Mouse (Mus musculus) myocyte (in vitro differentiated cells): ENCODE data around the gene Zfp326. TPM values are rescaled to one million over a fixed set of nuclear protein-coding genes. Genes with fewer than 3 reads are reported as not detected.

Experiments
- H3K27me3 ChIP-seq: one replicate; pipeline ENCODE4 v1.6.1; 2011; ENCODE audit not compliant: control insufficient read depth, insufficient read depth, insufficient read length
- H3K36me3 ChIP-seq: one replicate; pipeline ENCODE4 v1.6.1; 2011; ENCODE audit not compliant: control insufficient read depth, insufficient read depth
- H3K4me2 ChIP-seq: one replicate; pipeline ENCODE4 v1.6.1; 2011; ENCODE audit warnings: low read depth, control low read depth
- H3K4me3 ChIP-seq: one replicate; pipeline ENCODE4 v1.5.1; 2011; ENCODE audit warnings: mild to moderate bottlenecking, control low read depth, moderate library complexity
- H3K79me2 ChIP-seq: one replicate; pipeline ENCODE4 v1.6.1; 2011; ENCODE audit not compliant: control insufficient read depth, insufficient read depth
- H3ac ChIP-seq: one replicate; pipeline ENCODE4 v1.6.1; 2011; ENCODE audit not compliant: control insufficient read depth, insufficient read length
- CEBPB ChIP-seq: IDR thresholded peaks from 2 replicates; pipeline ENCODE4 v1.6.1; 2011; ENCODE audit warnings: mild to moderate bottlenecking, moderate library complexity; ENCODE audit not compliant: poor library complexity, insufficient read depth, severe bottlenecking
- E2F4 ChIP-seq: IDR thresholded peaks from one replicate; pipeline ENCODE4 v1.6.1; 2011; ENCODE audit warnings: mild to moderate bottlenecking, control low read depth, moderate library complexity; ENCODE audit not compliant: insufficient read depth
- MAX ChIP-seq: IDR thresholded peaks from one replicate; pipeline ENCODE4 v1.6.1; 2011; ENCODE audit warnings: low read depth, mild to moderate bottlenecking, control low read depth
- MYOD1 ChIP-seq, 3 experiments: IDR thresholded peaks; one replicate each; pipeline ENCODE4 v1.6.1; 2011; ENCODE audit warnings: control low read depth in 2 of 3, low read depth in 2 of 3, mild to moderate bottlenecking in 2 of 3, moderate library complexity in 1 of 3; ENCODE audit not compliant: insufficient read length in 2 of 3, control insufficient read depth in 1 of 3
- MYOG ChIP-seq, 3 experiments: IDR thresholded peaks; one replicate each; pipeline ENCODE4 v1.6.1; 2011; ENCODE audit warnings: control low read depth in 2 of 3, low read depth in 2 of 3, mild to moderate bottlenecking in 2 of 3; ENCODE audit not compliant: insufficient read length in 2 of 3, control insufficient read depth in 1 of 3, insufficient read depth in 1 of 3
- POLR2A ChIP-seq: IDR thresholded peaks from one replicate; pipeline ENCODE4 v1.6.1; 2011; ENCODE audit warnings: low read depth, mild to moderate bottlenecking, control low read depth, moderate library complexity; ENCODE audit not compliant: insufficient read length
- POLR2AphosphoS2 ChIP-seq: IDR thresholded peaks from one replicate; pipeline ENCODE4 v1.6.1; 2011; ENCODE audit warnings: low read depth, control low read depth; ENCODE audit not compliant: insufficient read length
- REST ChIP-seq: IDR thresholded peaks from one replicate; pipeline ENCODE4 v1.6.1; 2011; ENCODE audit warnings: mild to moderate bottlenecking, control low read depth, moderate library complexity; ENCODE audit not compliant: insufficient read depth, insufficient read length
- SRF ChIP-seq: IDR thresholded peaks from one replicate; pipeline ENCODE4 v1.6.1; 2011; ENCODE audit warnings: low read depth; ENCODE audit not compliant: control insufficient read depth, insufficient read length
- TCF12 ChIP-seq: IDR thresholded peaks from one replicate; pipeline ENCODE4 v1.6.1; 2011; ENCODE audit warnings: mild to moderate bottlenecking, control low read depth; ENCODE audit not compliant: poor library complexity, insufficient read depth, severe bottlenecking
- TCF3 ChIP-seq: IDR thresholded peaks from one replicate; pipeline ENCODE4 v1.6.1; 2011; ENCODE audit warnings: low read depth, control low read depth; ENCODE audit not compliant: insufficient read length
- USF1 ChIP-seq: IDR thresholded peaks from one replicate; pipeline ENCODE4 v1.6.1; 2011; ENCODE audit warnings: low read depth, mild to moderate bottlenecking, control low read depth, moderate library complexity
- polyA plus RNA-seq: library from polyadenylated mRNA; unstranded; fragments of >200 nt; fragmentation: generic; extraction: Trizol; gene quantifications from one replicate; pipeline ENCODE4 v1.2.1, GENCODE M21; 2012; ENCODE audit warnings: missing spikeins

Zfp326 gene
- polyA plus RNA-seq, 1 experiment, result 7.6 TPM

GRCm38 (mm10) chr5:105844044-105844753 lies 32.2 kb upstream of the Zfp326 start:
- H3K27me3 ChIP-seq, result no peaks in the 10 kb centered on the region
- TF ChIP-seq TCF3, result no peak
- TF ChIP-seq TCF12, result no peak
- no peak for TF ChIP-seq POLR2A
- no peak for TF ChIP-seq MYOG (IDR thresholded peaks at IDR 0.05; ENCODE audit: control insufficient read depth in 1 of 3, insufficient read depth in 1 of 3, insufficient read length in 2 of 3, low read depth in 2 of 3)
- TF ChIP-seq REST, result no peak
- no peak for TF ChIP-seq CEBPB
- TF ChIP-seq MAX, result no peak
- no peak for TF ChIP-seq MYOD1 (IDR thresholded peaks at IDR 0.05; ENCODE audit: control insufficient read depth in 1 of 3, insufficient read length in 2 of 3, low read depth in 2 of 3)
- TF ChIP-seq USF1, result no peak
- TF ChIP-seq SRF, result no peak
- no peak overlapping the region for H3K4me3 ChIP-seq
- no peak overlapping the region for H3K4me2 ChIP-seq
- H3ac ChIP-seq, result no peak overlapping the region
- no peaks in the 10 kb centered on the region for H3K79me2 ChIP-seq
- H3K36me3 ChIP-seq, result no peaks in the 10 kb centered on the region

- no peak overlapping the region for H3K4me2 ChIP-seq
- TF ChIP-seq POLR2AphosphoS2 (no peak), POLR2A (no peak), MAX (no peak), MYOD1 (IDR thresholded peaks at IDR 0.05; ENCODE audit: control insufficient read depth in 1 of 3, insufficient read length in 2 of 3, low read depth in 2 of 3) (no peak), SRF (no peak), USF1 (no peak), MYOG (IDR thresholded peaks at IDR 0.05; ENCODE audit: control insufficient read depth in 1 of 3, insufficient read depth in 1 of 3, insufficient read length in 2 of 3, low read depth in 2 of 3) (no peak), CEBPB (no peak), TCF3 (no peak), E2F4 (no peak), REST (no peak), TCF12 (no peak)
- H3K4me3 ChIP-seq, result no peak overlapping the region
- H3K79me2 ChIP-seq, result no peaks in the 10 kb centered on the region
- H3K27me3 ChIP-seq, result no peaks in the 10 kb centered on the region
- no peak overlapping the region for H3ac ChIP-seq
- no peaks in the 10 kb centered on the region for H3K36me3 ChIP-seq
These were observed 31.3 kb upstream of the Zfp326 start for GRCm38 (mm10) chr5:105845041-105845440.

GRCm38 (mm10) chr5:105847726-105848125 lies 28.6 kb upstream of the Zfp326 start:
- Histone ChIP-seq H3ac (no peak overlapping the region), H3K4me2 (no peak overlapping the region), H3K4me3 (no peak overlapping the region), H3K27me3 (no peaks in the 10 kb centered on the region), H3K79me2 (no peaks in the 10 kb centered on the region), H3K36me3 (no peaks in the 10 kb centered on the region)
- TF ChIP-seq MAX (no peak), TCF3 (no peak), SRF (no peak), REST (no peak), MYOG (IDR thresholded peaks at IDR 0.05; ENCODE audit: control insufficient read depth in 1 of 3, insufficient read depth in 1 of 3, insufficient read length in 2 of 3, low read depth in 2 of 3) (no peak), USF1 (no peak), TCF12 (no peak), POLR2AphosphoS2 (no peak), E2F4 (no peak), CEBPB (no peak), MYOD1 (IDR thresholded peaks at IDR 0.05; ENCODE audit: control insufficient read depth in 1 of 3, insufficient read length in 2 of 3, low read depth in 2 of 3) (no peak), POLR2A (no peak)

- no peaks in the 10 kb centered on the region for H3K79me2 ChIP-seq
- H3K36me3 ChIP-seq, result no peaks in the 10 kb centered on the region
- H3K4me3 ChIP-seq, result no peak overlapping the region
- no peak overlapping the region for H3ac ChIP-seq
- no peak overlapping the region for H3K4me2 ChIP-seq
- no peak for TF ChIP-seq MAX
- peak in 1 of 3 experiments; percentile 25 for TF ChIP-seq MYOD1 (IDR thresholded peaks at IDR 0.05; ENCODE audit: control insufficient read depth in 1 of 3, insufficient read length in 2 of 3, low read depth in 2 of 3)
- no peak for TF ChIP-seq SRF
- TF ChIP-seq POLR2A, result no peak
- TF ChIP-seq POLR2AphosphoS2, result no peak
- no peaks in the 10 kb centered on the region for H3K27me3 ChIP-seq
These were observed 27.1 kb upstream of the Zfp326 start for GRCm38 (mm10) chr5:105849222-105849621.

- no peaks in the 10 kb centered on the region for H3K36me3 ChIP-seq
- H3K27me3 ChIP-seq, result no peaks in the 10 kb centered on the region
- H3K4me2 ChIP-seq, result no peak overlapping the region
- H3ac ChIP-seq, result no peak overlapping the region
- TF ChIP-seq POLR2A (no peak), CEBPB (no peak), TCF12 (no peak), POLR2AphosphoS2 (no peak), MAX (no peak), MYOD1 (IDR thresholded peaks at IDR 0.05; ENCODE audit: control insufficient read depth in 1 of 3, insufficient read length in 2 of 3, low read depth in 2 of 3) (no peak)
- no peak overlapping the region for H3K4me3 ChIP-seq
- no peaks in the 10 kb centered on the region for H3K79me2 ChIP-seq
These were observed 26.7 kb upstream of the Zfp326 start for GRCm38 (mm10) chr5:105849643-105850042.
